Mouse (Mus musculus): ENCODE data around the gene Zfp653. TPM values are rescaled to one million over a fixed set of nuclear protein-coding genes. Genes with fewer than 3 reads are reported as not detected.

Zfp653 gene
- total and polyA plus RNA-seq, 3 experiments, result 9.0 to 11.4 (median 10.4) TPM

GRCm38 (mm10) chr9:22037826-22038225 is 33.4 kb downstream of the Zfp653 start:
- H3K4me1 ChIP-seq (ENCODE audit: control insufficient read depth in 1 of 2, insufficient read depth in 2 of 2), result peaks cover 0 to 8% of the 10 kb centered on the region in 2 experiments; a peak in 1 of 4 replicates
- TF ChIP-seq UBTF (IDR thresholded peaks at IDR 0.05; ENCODE audit: low read depth, low read length) (no peak), CTCF (conservative IDR thresholded peaks at IDR 0.05 in 1 of 2, IDR thresholded peaks at IDR 0.05 in 1 of 2; ENCODE audit: low read depth in 2 of 2, low read length in 2 of 2) (no peak), USF2 (conservative IDR thresholded peaks at IDR 0.05; ENCODE audit: low read depth, low read length) (no peak), ETS1 (conservative IDR thresholded peaks at IDR 0.05; ENCODE audit: low read depth, low read length) (no peak), MAFK (IDR thresholded peaks at IDR 0.05; ENCODE audit: insufficient replicate concordance, low read length) (no peak), SIN3A (IDR thresholded peaks at IDR 0.05; ENCODE audit: low read length) (no peak), RCOR1 (conservative IDR thresholded peaks at IDR 0.05; ENCODE audit: low read depth, low read length) (no peak)
- no peak overlapping the region for H3K27ac ChIP-seq (ENCODE audit: insufficient read depth, low read depth)
- no peak overlapping the region for H3K9ac ChIP-seq (ENCODE audit: insufficient read depth, low read depth)
- H3K4me2 ChIP-seq (ENCODE audit: insufficient read depth, low read depth, poor library complexity, severe bottlenecking), result no peak overlapping the region
- peaks cover 3% of the 10 kb centered on the region for H3K9me3 ChIP-seq (replicated peaks; ENCODE audit: low read length)
- in situ Hi-C loops (cut with MboI; ENCODE audit: low pct_ligation_motif_present, low pct_unique_long_range_greater_than_20kb, low sequenced_read_pairs) (no loop called here), dilution Hi-C loops (cut with MboI; ENCODE audit: extremely low pct_ligation_motif_present, extremely low pct_unique_long_range_greater_than_20kb, low sequenced_read_pairs) (no loop called here)
- no peak for DNase-seq (ENCODE audit: extremely low read depth)
- no peaks in the 10 kb centered on the region for H3K36me3 ChIP-seq (replicated peaks in 1 of 2; ENCODE audit: control insufficient read depth in 1 of 2, insufficient read depth in 1 of 2, low read length in 1 of 2)
- H3K79me2 ChIP-seq (replicated peaks; ENCODE audit: control insufficient read depth, extremely low read depth, insufficient read depth, poor library complexity, severe bottlenecking), result no peaks in the 10 kb centered on the region
- no peak overlapping the region for H3K4me3 ChIP-seq (replicated peaks in 1 of 3; ENCODE audit: low read depth in 2 of 3, low read length in 2 of 3, poor library complexity in 1 of 3)
- H3K27me3 ChIP-seq (replicated peaks), result peaks cover 1% of the 10 kb centered on the region

DNA sequence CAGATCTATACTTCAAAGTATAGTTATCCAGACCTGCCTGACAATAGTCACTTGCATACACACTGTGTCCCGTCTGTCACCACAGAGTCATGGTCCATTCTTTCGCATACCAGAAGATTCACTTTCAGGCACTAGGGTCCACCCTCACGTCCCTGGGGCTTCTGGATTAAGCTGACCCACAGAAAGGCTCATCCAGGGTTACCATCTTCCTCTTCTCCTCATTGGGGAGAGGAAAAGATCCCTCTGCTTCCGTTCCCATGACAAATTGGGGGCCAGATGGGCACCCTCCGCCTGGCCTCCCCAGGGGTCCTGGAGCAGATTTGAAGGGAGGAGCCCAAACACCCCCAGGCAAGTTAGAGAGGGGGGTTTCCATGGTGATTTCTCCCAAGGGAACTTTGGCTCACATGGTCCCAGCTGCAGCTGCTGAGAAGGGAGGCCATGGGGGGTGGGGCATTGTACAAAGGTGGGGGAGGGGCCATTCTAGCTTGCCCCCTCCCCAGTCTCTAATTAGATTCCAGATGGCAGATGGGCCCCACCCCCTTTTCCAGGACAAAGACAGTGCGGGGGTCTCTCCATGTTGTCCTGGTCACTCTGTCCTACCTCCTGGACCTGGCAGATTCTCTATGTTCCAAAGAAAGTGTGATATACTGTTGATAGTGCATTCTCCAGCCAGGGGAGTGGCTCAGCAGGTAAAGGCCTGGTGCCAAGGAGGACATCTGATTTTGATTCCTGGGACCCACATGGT is 35.7 kb downstream of the Zfp653 start:
- no peak overlapping the region for H3K4me2 ChIP-seq (ENCODE audit: insufficient read depth, low read depth, poor library complexity, severe bottlenecking)
- dilution Hi-C loops (cut with MboI; ENCODE audit: extremely low pct_ligation_motif_present, extremely low pct_unique_long_range_greater_than_20kb, low sequenced_read_pairs) (no loop called here), in situ Hi-C loops (cut with MboI; ENCODE audit: low pct_ligation_motif_present, low pct_unique_long_range_greater_than_20kb, low sequenced_read_pairs) (no loop called here)
- H3K4me3 ChIP-seq (replicated peaks in 1 of 3; ENCODE audit: low read depth in 2 of 3, low read length in 2 of 3, poor library complexity in 1 of 3), result no peak overlapping the region
- H3K9ac ChIP-seq (ENCODE audit: insufficient read depth, low read depth), result no peak overlapping the region
- no peak for DNase-seq (ENCODE audit: extremely low read depth)
- H3K9me3 ChIP-seq (replicated peaks; ENCODE audit: low read length), result peaks cover 2% of the 10 kb centered on the region
- peaks cover 1% of the 10 kb centered on the region for H3K27me3 ChIP-seq (replicated peaks)
- H3K36me3 ChIP-seq (replicated peaks in 1 of 2; ENCODE audit: control insufficient read depth in 1 of 2, insufficient read depth in 1 of 2, low read length in 1 of 2), result no peaks in the 10 kb centered on the region
- TF ChIP-seq TCF12 (IDR thresholded peaks at IDR 0.05; ENCODE audit: low read depth, low read length) (no peak), EP300 (IDR thresholded peaks at IDR 0.05; ENCODE audit: low read length) (no peak), ZMIZ1 (IDR thresholded peaks at IDR 0.05; ENCODE audit: low read depth, low read length) (no peak), POLR2A (IDR thresholded peaks at IDR 0.05; ENCODE audit: low read depth, low read length) (no peak), KAT2A (IDR thresholded peaks at IDR 0.05; ENCODE audit: insufficient replicate concordance, low read length) (no peak), NELFE (IDR thresholded peaks at IDR 0.05; ENCODE audit: low read depth, low read length) (no peak), MYC (IDR thresholded peaks at IDR 0.05; ENCODE audit: low read depth, low read length) (no peak), ELF1 (IDR thresholded peaks at IDR 0.05; ENCODE audit: low read depth, low read length) (no peak), SMC3 (IDR thresholded peaks at IDR 0.05; ENCODE audit: low read depth, low read length) (no peak), CHD2 (IDR thresholded peaks at IDR 0.05; ENCODE audit: low read length) (no peak), USF2 (conservative IDR thresholded peaks at IDR 0.05; ENCODE audit: low read depth, low read length) (no peak), E2F4 (IDR thresholded peaks at IDR 0.05; ENCODE audit: insufficient replicate concordance, low read depth, low read length) (no peak), TBP (conservative IDR thresholded peaks at IDR 0.05; ENCODE audit: low read depth, low read length) (no peak), BHLHE40 (IDR thresholded peaks at IDR 0.05; ENCODE audit: low read depth, low read length) (no peak), IRF4 (IDR thresholded peaks at IDR 0.05; ENCODE audit: low read depth, low read length) (no peak)
- H3K4me1 ChIP-seq (ENCODE audit: control insufficient read depth in 1 of 2, insufficient read depth in 2 of 2), result peaks cover 0 to 8% of the 10 kb centered on the region in 2 experiments; a peak in 1 of 4 replicates
- no peak overlapping the region for H3K27ac ChIP-seq (ENCODE audit: insufficient read depth, low read depth)
- no peaks in the 10 kb centered on the region for H3K79me2 ChIP-seq (replicated peaks; ENCODE audit: control insufficient read depth, extremely low read depth, insufficient read depth, poor library complexity, severe bottlenecking)
